Mouse (Mus musculus) heart, adult 2 months (tissue): ENCODE data around the gene Lrtm2.

ENCODE experiments used
- CTCF ChIP-seq: fragments of 200-600 bp; IDR thresholded peaks from 2 replicates; pipeline ENCODE4 v1.8.1; 2022; ENCODE audit warnings: antibody characterized with exemption, mild to moderate bottlenecking, moderate library complexity
- EP300 ChIP-seq: fragments of 200-500 bp; IDR thresholded peaks from 2 replicates; pipeline ENCODE4 v1.6.1; 2011; ENCODE audit warnings: low read depth, low read length, control low read depth; ENCODE audit not compliant: insufficient read depth
- POLR2A ChIP-seq: fragments of 200-500 bp; IDR thresholded peaks from 2 replicates; pipeline ENCODE4 v1.6.1; 2011; ENCODE audit warnings: mild to moderate bottlenecking, low read depth, low read length, control low read depth; ENCODE audit not compliant: insufficient read depth

GRCm38 (mm10) chr6:119351656-119352055, 21.1 kb upstream of the Lrtm2 start:
- TF ChIP-seq CTCF, result no peak
- TF ChIP-seq EP300, result no peak
- TF ChIP-seq POLR2A, result no peak
